Mouse (Mus musculus): ENCODE measurements at regions not wholly inside any gene's neighbourhood (a gene's known extent, or its start where the extent isn't known, plus 50 kb on each side); places are given as distances from the start of the nearest gene placed in this dataset.

- in situ Hi-C loops (cut with MboI, MseI), result no loop called here
Observed at GRCm38 (mm10) chr1:44849366-44849951, 298.1 kb downstream of the Gulp1 start.

GRCm38 (mm10) chr1:44863390-44863789 is 312.1 kb downstream of the Gulp1 start:
- in situ Hi-C loops (cut with MboI, MseI), result no loop called here

GRCm38 (mm10) chr1:44863818-44864217 is 312.5 kb downstream of the Gulp1 start:
- in situ Hi-C loops (cut with MboI, MseI), result no loop called here

GRCm38 (mm10) chr1:44891611-44892010 is 340.3 kb downstream of the Gulp1 start:
- in situ Hi-C loops (cut with MboI, MseI), result loop anchor here (25.0 kb wide), 1 partner anchor 696 kb away; no protein-coding TSS in a partner anchor

- in situ Hi-C loops (cut with MboI, MseI), result loop anchor here (25.0 kb wide), 1 partner anchor 695 kb away; no protein-coding TSS in a partner anchor
Observed at GRCm38 (mm10) chr1:44892378-44892777, 341.1 kb downstream of the Gulp1 start.
